Mouse (Mus musculus): ENCODE data around the gene Capg.
"Not testable (repeated sequence)": the region's sequence is repeated elsewhere in the genome, so short reads cannot be mapped to it uniquely, and the experiment has no call there.

Capg gene

GRCm38 (mm10) chr6:72520904-72521303 is 23.3 kb upstream of the Capg start:
- H3K27me3 ChIP-seq (ENCODE audit: control insufficient read depth, insufficient read depth, low read length, poor library complexity, severe bottlenecking), result no peaks in the 10 kb centered on the region
- H3K36me3 ChIP-seq (ENCODE audit: control insufficient read depth, insufficient read depth, low read length, poor library complexity, severe bottlenecking), result no peaks in the 10 kb centered on the region
- DNase-seq (ENCODE audit: low read depth, low spot score), result no peak

- DNase-seq (ENCODE audit: low read depth, low spot score), result no peak
- Histone ChIP-seq H3K27me3 (ENCODE audit: control insufficient read depth, insufficient read depth, low read length, poor library complexity, severe bottlenecking) (no peaks in the 10 kb centered on the region), H3K36me3 (ENCODE audit: control insufficient read depth, insufficient read depth, low read length, poor library complexity, severe bottlenecking) (no peaks in the 10 kb centered on the region)
Measured at GRCm38 (mm10) chr6:72521607-72522006, 22.6 kb upstream of the Capg start, which contains the start of gene Sh2d6. Gene Sh2d6, minus strand, starts transcription at chr6:72521707.

- DNase-seq (ENCODE audit: low read depth, low spot score), result no peak
- H3K36me3 ChIP-seq (ENCODE audit: control insufficient read depth, insufficient read depth, low read length, poor library complexity, severe bottlenecking), result no peaks in the 10 kb centered on the region
- H3K27me3 ChIP-seq (ENCODE audit: control insufficient read depth, insufficient read depth, low read length, poor library complexity, severe bottlenecking), result no peaks in the 10 kb centered on the region
Measured at GRCm38 (mm10) chr6:72522288-72522687, 21.9 kb upstream of the Capg start.

- DNase-seq (ENCODE audit: low read depth, low spot score), result no peak
- no peaks in the 10 kb centered on the region for H3K27me3 ChIP-seq (ENCODE audit: control insufficient read depth, insufficient read depth, low read length, poor library complexity, severe bottlenecking)
- H3K36me3 ChIP-seq (ENCODE audit: control insufficient read depth, insufficient read depth, low read length, poor library complexity, severe bottlenecking), result no peaks in the 10 kb centered on the region
Measured at GRCm38 (mm10) chr6:72523222-72523621, 21.0 kb upstream of the Capg start.

- H3K27me3 ChIP-seq (ENCODE audit: control insufficient read depth, insufficient read depth, low read length, poor library complexity, severe bottlenecking), result no peaks in the 10 kb centered on the region
- no peak for DNase-seq (ENCODE audit: low read depth, low spot score)
Measured at GRCm38 (mm10) chr6:72524160-72524559, 20.0 kb upstream of the Capg start.

GRCm38 (mm10) chr6:72527070-72527469 is 17.1 kb upstream of the Capg start:
- DNase-seq (ENCODE audit: low read depth, low spot score), result no peak
- Histone ChIP-seq H3K36me3 (ENCODE audit: control insufficient read depth, insufficient read depth, low read length, poor library complexity, severe bottlenecking) (no peaks in the 10 kb centered on the region), H3K27me3 (ENCODE audit: control insufficient read depth, insufficient read depth, low read length, poor library complexity, severe bottlenecking) (no peaks in the 10 kb centered on the region)

More at GRCm38 (mm10) chr6:72524160-72524559, 20.0 kb upstream of the Capg start:
- no peaks in the 10 kb centered on the region for H3K36me3 ChIP-seq (ENCODE audit: control insufficient read depth, insufficient read depth, low read length, poor library complexity, severe bottlenecking)

GRCm38 (mm10) chr6:72528410-72529151 is 15.6 kb upstream of the Capg start:
- H3K27me3 ChIP-seq (ENCODE audit: control insufficient read depth, insufficient read depth, low read length, poor library complexity, severe bottlenecking), result no peaks in the 10 kb centered on the region
- H3K36me3 ChIP-seq (ENCODE audit: control insufficient read depth, insufficient read depth, low read length, poor library complexity, severe bottlenecking), result no peaks in the 10 kb centered on the region
- DNase-seq (ENCODE audit: low read depth, low spot score), result no peak

GRCm38 (mm10) chr6:72532580-72532979 is 11.6 kb upstream of the Capg start:
- no peaks in the 10 kb centered on the region for H3K36me3 ChIP-seq (ENCODE audit: control insufficient read depth, insufficient read depth, low read length, poor library complexity, severe bottlenecking)
- DNase-seq (ENCODE audit: low read depth, low spot score), result no peak

GRCm38 (mm10) chr6:72533555-72533954 is 10.6 kb upstream of the Capg start:
- not testable (repeated sequence) for DNase-seq (ENCODE audit: low read depth, low spot score); H3K27me3 ChIP-seq (ENCODE audit: control insufficient read depth, insufficient read depth, low read length, poor library complexity, severe bottlenecking); H3K36me3 ChIP-seq (ENCODE audit: control insufficient read depth, insufficient read depth, low read length, poor library complexity, severe bottlenecking)

More at GRCm38 (mm10) chr6:72532580-72532979, 11.6 kb upstream of the Capg start:
- no peaks in the 10 kb centered on the region for H3K27me3 ChIP-seq (ENCODE audit: control insufficient read depth, insufficient read depth, low read length, poor library complexity, severe bottlenecking)

- Histone ChIP-seq H3K27me3 (ENCODE audit: control insufficient read depth, insufficient read depth, low read length, poor library complexity, severe bottlenecking) (no peaks in the 10 kb centered on the region), H3K36me3 (ENCODE audit: control insufficient read depth, insufficient read depth, low read length, poor library complexity, severe bottlenecking) (no peaks in the 10 kb centered on the region)
- peak; percentile 85 for DNase-seq (ENCODE audit: low read depth, low spot score)
Measured at GRCm38 (mm10) chr6:72534035-72534809, 10.0 kb upstream of the Capg start.

- H3K36me3 ChIP-seq (ENCODE audit: control insufficient read depth, insufficient read depth, low read length, poor library complexity, severe bottlenecking), result no peaks in the 10 kb centered on the region
- DNase-seq (ENCODE audit: low read depth, low spot score), result peak; percentile 90
- H3K27me3 ChIP-seq (ENCODE audit: control insufficient read depth, insufficient read depth, low read length, poor library complexity, severe bottlenecking), result no peaks in the 10 kb centered on the region
Measured at GRCm38 (mm10) chr6:72535165-72535564, 9.0 kb upstream of the Capg start.

- no peaks in the 10 kb centered on the region for H3K36me3 ChIP-seq (ENCODE audit: control insufficient read depth, insufficient read depth, low read length, poor library complexity, severe bottlenecking)
- no peak for DNase-seq (ENCODE audit: low read depth, low spot score)
- H3K27me3 ChIP-seq (ENCODE audit: control insufficient read depth, insufficient read depth, low read length, poor library complexity, severe bottlenecking), result no peaks in the 10 kb centered on the region
Measured at GRCm38 (mm10) chr6:72537998-72538500, 6.1 kb upstream of the Capg start.

- Histone ChIP-seq H3K27me3 (ENCODE audit: control insufficient read depth, insufficient read depth, low read length, poor library complexity, severe bottlenecking) (no peaks in the 10 kb centered on the region), H3K36me3 (ENCODE audit: control insufficient read depth, insufficient read depth, low read length, poor library complexity, severe bottlenecking) (no peaks in the 10 kb centered on the region)
- DNase-seq (ENCODE audit: low read depth, low spot score), result peak; percentile 92
Measured at GRCm38 (mm10) chr6:72538562-72539031, 5.6 kb upstream of the Capg start.

GRCm38 (mm10) chr6:72543265-72543850 is 833 bp upstream of the Capg start:
- Histone ChIP-seq H3K27me3 (ENCODE audit: control insufficient read depth, insufficient read depth, low read length, poor library complexity, severe bottlenecking) (no peaks in the 10 kb centered on the region), H3K36me3 (ENCODE audit: control insufficient read depth, insufficient read depth, low read length, poor library complexity, severe bottlenecking) (no peaks in the 10 kb centered on the region)
- no peak for DNase-seq (ENCODE audit: low read depth, low spot score)

- DNase-seq (ENCODE audit: low read depth, low spot score), result no peak
- Histone ChIP-seq H3K27me3 (ENCODE audit: control insufficient read depth, insufficient read depth, low read length, poor library complexity, severe bottlenecking) (no peaks in the 10 kb centered on the region), H3K36me3 (ENCODE audit: control insufficient read depth, insufficient read depth, low read length, poor library complexity, severe bottlenecking) (no peaks in the 10 kb centered on the region)
Measured at GRCm38 (mm10) chr6:72545377-72545776, 1.2 kb downstream of the Capg start.
